Mouse (Mus musculus) c-Kit-positive CD71-negative TER-119-negative erythroid progenitor cells, embryonic 14.5 days (primary cell): Measurements from ENCODE around the gene Ddx56.
A peak's percentile ranks its signal among the peaks of the same experiment; 100 is the strongest.
"Not testable (repeated sequence)": the region's sequence is repeated elsewhere in the genome, so short reads cannot be mapped to it uniquely, and the experiment has no call there.

Source experiments
- DNase-seq: peaks from one replicate; pipeline ENCODE4 v3.0.0-alpha.2; 2013; ENCODE audit warnings: low read depth

Ddx56 gene

DNA sequence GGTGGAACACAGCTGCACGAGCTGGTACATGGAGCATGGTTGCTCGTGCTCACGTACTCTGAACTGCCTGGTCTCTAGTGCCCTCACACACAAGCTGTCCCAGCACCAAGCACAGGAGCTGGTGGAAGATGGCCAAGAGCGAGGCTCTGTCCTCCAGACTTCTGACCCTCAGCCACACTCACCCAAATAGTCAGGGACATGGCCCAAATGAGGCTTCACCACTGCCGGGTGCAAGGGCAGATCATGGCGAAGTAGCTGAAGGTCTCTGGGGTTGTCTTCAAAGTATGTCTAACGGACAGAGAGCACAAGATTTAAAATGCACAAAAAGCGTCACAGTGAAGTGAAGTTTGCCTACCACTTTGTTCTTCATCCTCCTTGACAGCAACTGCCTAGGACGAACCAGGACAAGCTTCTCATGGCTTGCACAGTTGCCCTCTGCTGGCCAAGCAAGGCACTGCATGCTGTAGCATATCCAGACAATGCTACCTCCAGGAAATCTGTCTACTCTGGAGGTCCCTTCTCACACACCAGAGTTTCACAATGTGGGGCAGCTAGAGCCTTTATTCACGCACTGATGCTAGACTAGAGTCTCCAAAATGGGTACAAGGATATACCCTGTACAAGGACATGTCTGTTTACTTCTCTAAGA lies 6.0 kb downstream of the Ddx56 start:
- peak; percentile 75 for DNase-seq

DNA sequence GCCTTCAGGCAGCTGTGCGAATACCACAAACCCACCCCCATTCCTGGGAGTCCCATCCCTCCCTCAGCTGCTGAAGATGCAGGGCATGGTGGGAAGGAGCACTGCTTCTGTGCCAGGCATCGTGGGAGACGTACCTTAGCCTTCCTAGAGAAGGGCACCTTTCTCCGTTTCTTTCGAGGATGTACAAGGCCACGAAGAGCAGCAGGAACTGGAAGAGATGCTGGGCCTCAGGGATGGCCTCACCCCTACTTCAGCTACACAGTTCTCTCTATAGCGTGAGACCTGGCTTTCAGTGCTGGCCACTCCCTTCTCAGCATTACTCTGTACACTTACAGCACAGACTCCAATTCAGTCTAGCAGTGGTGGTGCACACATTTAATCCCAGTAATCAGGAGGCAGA lies 8.2 kb downstream of the Ddx56 start:
- no peak for DNase-seq

DNA sequence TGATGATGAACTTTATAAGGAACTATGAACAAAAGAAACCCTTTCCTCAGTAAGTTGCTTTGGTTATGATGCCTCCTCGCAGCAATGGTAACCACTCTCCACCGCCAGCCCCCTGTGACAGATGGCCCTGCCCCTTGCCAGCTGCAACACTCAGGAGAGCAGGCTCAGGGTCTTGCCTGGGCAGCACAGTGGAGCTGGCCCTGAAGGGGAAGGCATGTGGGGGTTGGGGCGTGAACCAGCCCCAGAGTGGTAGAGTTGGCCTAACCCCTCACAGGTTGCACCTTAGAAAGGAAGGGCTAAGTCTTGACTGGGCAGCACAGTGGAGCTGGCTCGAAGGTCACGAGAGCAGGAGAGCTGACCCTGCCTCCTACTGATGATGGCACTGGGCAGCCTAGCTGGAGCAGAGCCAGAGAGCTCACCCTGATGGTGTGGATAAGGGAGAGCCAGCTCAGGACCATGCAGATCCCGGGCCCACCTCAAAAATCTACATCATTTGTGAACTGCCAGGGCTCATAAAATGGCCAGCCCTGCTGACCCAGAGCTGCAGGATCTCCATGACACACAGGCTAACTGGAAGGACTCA lies 11.0 kb downstream of the Ddx56 start:
- DNase-seq: no peak

DNA sequence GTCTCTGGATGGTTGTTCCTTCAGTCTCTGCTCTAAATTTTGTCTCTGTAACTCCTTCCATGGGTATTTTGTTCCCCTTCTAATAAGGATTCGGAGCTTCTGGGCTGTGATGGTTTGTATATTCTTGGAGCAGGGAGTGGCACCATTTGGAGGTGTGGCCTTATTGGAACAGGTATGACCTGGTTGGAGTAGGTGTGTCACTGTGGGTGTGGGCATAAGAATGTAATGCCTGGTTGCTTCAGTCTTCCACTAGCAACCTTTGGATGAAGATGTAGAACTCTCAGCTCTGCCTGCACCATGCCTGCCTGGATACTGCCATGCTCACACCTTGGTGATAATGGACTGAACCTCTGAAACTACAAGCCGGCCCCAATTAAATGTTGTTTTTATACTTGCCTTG lies 13.0 kb downstream of the Ddx56 start:
- not testable (repeated sequence) for DNase-seq

DNA sequence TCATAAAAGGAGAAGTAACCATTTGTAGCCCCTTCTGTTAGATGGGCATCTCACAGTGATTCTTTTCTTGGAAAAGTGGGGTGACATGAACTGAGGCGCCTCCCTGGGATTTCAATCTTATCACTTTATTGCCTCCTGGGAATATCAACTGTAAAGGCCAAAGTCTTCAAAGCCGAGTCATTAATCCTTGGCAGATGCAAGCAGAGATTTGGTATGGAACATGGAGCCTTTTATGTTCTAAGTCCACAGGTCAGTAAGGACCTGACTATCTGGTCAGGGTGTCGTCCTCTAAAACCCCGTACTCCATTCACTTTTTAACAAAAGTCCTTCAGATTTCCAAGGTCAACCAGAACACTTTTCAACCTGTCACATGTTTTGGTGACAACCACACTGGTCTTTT lies 14.7 kb downstream of the Ddx56 start:
- DNase-seq: no peak

DNA sequence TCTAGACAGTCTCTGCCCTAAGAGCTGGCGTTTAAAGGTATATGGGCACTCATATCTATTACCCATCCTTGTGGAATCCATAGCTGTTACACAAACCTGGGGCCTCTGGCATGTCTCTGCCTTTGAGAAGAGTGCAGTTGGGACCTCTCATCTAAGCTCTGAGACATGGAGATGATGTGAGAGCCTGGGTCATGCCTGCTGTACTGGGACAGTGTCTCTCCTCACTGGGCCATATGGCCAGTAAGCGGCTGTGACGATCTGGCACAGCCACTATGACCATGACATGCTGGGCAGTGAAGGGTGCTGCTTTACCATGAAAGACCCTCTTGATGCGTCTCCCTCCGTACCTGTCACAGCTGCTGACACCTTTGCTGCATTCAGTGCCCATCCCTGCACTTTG lies 15.3 kb downstream of the Ddx56 start:
- DNase-seq: no peak

DNA sequence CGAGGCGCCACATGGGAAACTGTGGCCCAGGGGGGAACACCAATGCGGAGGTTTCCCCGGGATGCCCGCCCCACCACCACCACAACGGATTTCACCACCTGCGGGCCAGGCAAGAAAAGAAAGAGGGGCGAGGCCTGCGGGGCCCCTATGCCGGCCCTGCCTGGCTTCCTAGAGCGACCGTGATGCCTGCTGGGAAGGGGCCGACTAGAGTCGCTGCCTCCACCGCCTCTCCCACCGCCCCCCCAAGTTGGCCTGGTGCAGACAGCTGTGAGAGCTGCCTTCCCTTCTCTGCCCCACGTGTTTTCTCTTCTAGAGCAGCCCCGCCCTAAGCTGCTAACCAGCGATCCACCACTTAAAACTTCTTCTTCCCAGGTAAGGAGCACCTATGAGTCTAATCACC lies 22.9 kb downstream of the Ddx56 start:
- no peak for DNase-seq

DNA sequence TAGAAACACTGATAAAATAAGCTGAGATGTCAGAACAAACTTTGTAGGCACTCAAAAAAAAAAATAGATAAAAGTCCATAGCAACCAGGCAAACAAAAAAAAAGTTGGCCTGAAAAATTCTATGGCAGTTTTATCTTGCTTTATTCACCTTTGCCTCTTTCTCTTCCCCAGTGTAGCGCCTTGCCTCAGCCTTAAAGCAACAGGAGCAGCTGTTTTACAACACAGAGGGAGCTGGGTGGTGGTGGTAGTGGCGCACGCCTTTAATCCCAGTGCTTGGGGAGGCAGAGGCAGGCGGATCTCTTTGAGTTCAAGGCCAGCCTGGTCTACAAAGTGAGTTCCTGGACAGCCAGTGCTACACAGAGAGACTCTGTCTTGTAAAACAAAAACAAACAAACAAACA lies 34.5 kb downstream of the Ddx56 start:
- no peak for DNase-seq

DNA sequence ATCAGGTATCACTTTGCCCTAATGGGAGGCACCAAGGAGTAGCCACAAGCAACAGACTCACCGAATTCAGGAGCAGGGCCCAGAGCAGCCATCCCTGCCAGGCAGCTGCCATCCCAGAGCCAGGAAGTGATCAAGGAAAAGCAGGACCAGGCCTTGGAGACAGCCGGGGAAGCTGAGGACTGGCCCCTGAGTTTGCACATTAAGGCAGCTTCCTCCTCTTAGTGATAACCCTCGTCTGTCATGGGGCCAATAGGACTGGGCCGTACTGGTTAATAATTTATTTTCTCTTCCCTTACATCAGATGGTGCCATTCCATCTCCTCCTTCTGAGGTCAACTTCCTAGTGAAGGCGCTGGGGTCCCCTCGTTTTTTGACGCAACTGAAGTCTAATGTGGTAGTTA lies 37.6 kb downstream of the Ddx56 start, which contains the start of gene Npc1l1:
Gene Npc1l1 (minus strand): TSS at position 132 of the 400 bp plus-strand sequence.
- no peak for DNase-seq

DNA sequence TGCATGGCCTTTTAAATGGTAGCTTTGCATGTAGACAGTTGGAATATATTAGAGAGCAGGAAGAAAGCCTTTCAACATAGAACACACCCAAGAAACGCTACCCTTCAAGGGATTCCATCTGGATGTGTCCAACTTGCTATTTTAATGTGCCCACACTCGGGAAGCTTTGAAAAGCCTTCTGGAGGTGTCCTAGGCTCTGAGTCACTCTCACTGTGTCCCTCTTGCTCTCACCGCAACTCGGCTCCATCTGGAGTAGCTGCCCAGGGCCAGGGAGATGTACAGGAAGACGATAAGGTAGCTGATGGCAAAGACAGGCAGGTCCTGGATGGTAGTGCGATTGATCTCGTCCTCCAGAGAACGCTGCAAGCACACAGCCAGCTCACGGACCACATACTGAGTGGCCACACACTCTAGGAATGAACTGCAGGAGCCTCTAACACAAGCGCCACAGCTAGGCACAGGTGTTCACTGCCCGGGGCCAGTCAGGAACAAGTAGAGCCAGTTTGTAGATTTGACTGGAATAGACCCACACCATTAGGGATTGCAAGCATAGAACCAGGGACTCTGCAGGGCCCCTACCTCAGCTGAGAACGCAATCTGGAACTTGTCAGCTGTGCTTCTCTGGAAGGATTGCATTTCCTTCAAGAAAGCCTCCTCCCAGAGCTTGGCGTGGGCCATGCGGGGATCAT lies 42.9 kb downstream of the Ddx56 start:
- no peak for DNase-seq

DNA sequence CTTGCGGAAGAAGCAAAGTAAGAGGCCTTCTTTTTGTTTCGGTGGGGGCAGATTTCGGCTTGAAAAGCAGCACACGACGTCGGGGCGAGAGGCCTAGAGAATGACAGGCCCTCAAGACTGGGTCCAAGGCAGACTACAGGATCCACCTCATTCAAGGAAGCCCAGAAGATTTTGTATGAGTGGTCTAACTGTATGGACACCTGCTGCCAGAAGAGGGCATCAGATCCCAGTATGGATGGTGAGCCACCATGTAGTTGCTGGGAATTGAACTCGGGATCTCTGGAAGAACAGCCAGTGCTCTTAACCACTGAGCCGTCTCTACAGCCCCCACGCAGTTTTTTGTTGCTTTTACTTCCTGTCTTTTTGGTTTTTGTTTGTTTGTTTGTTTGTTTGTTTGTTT lies 45.4 kb downstream of the Ddx56 start:
- no peak for DNase-seq

DNA sequence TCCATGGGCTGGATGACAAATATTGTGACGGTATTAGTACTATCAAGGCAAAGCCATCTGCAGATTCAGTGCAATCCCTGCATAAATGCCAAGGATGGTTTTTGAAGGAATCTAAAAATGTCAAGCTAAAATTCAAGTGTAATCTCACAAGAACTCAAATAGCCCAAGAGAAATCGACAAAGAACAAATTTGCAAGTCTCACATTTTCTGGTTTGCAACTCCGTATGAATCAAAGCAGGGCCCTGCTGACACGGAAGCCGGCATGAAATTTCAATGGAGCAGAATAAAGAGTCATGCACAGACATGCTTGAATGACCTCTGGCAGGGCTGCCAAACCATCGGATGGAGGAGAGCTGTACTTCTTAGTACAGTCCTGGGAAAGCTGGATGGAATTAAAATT lies 47.6 kb downstream of the Ddx56 start:
- DNase-seq: no peak

DNA sequence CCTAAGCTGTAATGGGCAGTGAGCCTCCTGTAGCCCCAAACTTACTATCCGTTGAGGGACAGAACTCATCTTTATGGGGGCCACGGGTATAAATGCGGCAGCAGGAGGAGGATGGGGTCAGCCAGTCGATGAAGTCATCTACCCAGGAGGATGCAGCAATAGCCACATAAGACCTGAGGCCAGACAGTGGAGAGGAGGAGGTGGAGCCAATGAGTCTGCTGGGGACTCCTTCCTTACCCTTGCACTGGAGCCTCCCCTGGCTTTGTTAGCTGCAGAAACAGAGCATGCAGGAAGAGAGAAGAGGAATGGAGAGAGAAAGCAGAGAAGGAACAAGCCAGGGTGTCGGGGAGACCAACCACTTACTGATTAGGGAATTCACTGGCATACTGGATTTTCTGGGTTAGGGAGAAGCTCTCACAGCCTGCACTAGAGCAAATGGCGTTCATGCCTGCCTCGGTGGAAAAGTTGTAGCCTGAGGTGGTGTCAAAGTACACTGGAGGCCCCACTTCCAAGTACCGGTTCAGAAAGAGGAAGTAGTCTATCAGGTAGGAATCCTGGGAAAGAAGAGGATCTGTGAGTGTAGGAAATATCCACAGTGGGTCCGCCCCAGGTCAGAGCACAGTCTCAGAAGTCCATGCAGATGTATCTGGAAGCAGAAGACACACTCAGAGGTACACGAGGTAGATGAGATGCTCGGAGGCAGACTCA lies 49.2 kb downstream of the Ddx56 start:
- no peak for DNase-seq

DNA sequence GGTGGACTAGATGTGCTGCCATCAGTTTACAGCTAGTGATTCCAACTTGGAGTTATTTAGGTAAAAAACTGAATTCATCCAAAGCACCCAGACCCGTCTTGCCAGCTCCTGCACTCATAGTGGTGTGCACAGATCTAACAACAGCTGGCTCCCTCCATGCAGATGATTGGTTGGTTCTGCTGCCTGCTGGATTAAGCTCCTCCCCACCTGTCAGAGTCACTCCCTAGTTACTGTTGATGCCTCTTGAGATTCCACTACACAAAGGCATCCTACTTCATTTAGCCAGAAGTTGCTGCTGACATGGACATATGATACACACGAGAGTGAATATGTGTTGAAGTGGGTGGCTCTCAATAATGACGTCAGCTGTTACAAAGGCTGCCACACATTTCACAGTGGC lies 50.7 kb downstream of the Ddx56 start:
- DNase-seq: no peak
